Mouse (Mus musculus) cerebellum, postnatal 25 days (tissue): Measurements from ENCODE around the gene 4930583I09Rik.

Source experiments
- DNase-seq, 2 experiments: peaks; one replicate each; pipeline ENCODE4 v3.0.0; 2021; ENCODE audit warnings: mixed read lengths in 2 of 2

The 4930583I09Rik gene

GRCm38 (mm10) chr17:64802168-64802955 lies 33.5 kb downstream of the 4930583I09Rik start:
- no peak for DNase-seq

- no peak for DNase-seq
These were observed 43.2 kb downstream of the 4930583I09Rik start for GRCm38 (mm10) chr17:64792623-64793022.

- no peak for DNase-seq
These were observed 43.8 kb downstream of the 4930583I09Rik start for GRCm38 (mm10) chr17:64792076-64792475.

- DNase-seq: no peak
These were observed 46.7 kb downstream of the 4930583I09Rik start for GRCm38 (mm10) chr17:64789175-64789574.

GRCm38 (mm10) chr17:64788301-64788700 lies 47.6 kb downstream of the 4930583I09Rik start:
- DNase-seq: no peak

GRCm38 (mm10) chr17:64785961-64786360 lies 49.9 kb downstream of the 4930583I09Rik start:
- DNase-seq: no peak
